In genomic region chr15:100905006-100905405, GRCm38 (mm10) we compare ENCODE assay signal across 21 mouse cellular contexts. TPM values are rescaled to one million over a fixed set of nuclear protein-coding genes. Genes with fewer than 3 reads are reported as not detected.
DNase-seq lines count a peak whose midpoint lies in the region; ATAC-seq and TF ChIP-seq lines count a peak whose summit lies in the region.
"Had no signal": no experiment of that assay in that cellular context is flagged by ENCODE, and none has a peak within 500 bp of the region (broad histone marks: within the 10 kb centered on the region; RNA-seq: fewer than 3 reads in every experiment).

No protein-coding gene starts in this region.

- H3K4me3 ChIP-seq in kidney, embryonic 16.5 days (ENCODE audit: low read length) = no peak overlapping the region
- H3K4me3 ChIP-seq in CH12.LX (replicated peaks in 1 of 3; ENCODE audit: low read depth in 2 of 3, low read length in 2 of 3, poor library complexity in 1 of 3) = no peak overlapping the region
- no peak overlapping the region for H3K4me3 ChIP-seq in midbrain, embryonic 10.5 days
- H3K4me3 ChIP-seq: embryonic facial prominence, embryonic 15.5 days; forebrain, embryonic 13.5 days; limb, embryonic 13.5 days; neural tube, embryonic 15.5 days had no signal

- TF ChIP-seq CTCF in CH12.LX (conservative IDR thresholded peaks at IDR 0.05 in 1 of 2, IDR thresholded peaks at IDR 0.05 in 1 of 2; ENCODE audit: low read depth in 2 of 2, low read length in 2 of 2) = no peak

- intact Hi-C loops in left cerebral cortex, postnatal 25 days (cut with DNase I) = no loop called here

- H3K9ac ChIP-seq in kidney, embryonic 16.5 days (replicated peaks; ENCODE audit: low read length) = no peak overlapping the region
- H3K9ac ChIP-seq in CH12.LX (ENCODE audit: insufficient read depth, low read depth) = no peak overlapping the region
- H3K9ac ChIP-seq: embryonic facial prominence, embryonic 15.5 days; forebrain, embryonic 13.5 days; limb, embryonic 13.5 days; neural tube, embryonic 15.5 days had no signal

- TF ChIP-seq EP300 in CH12.LX (IDR thresholded peaks at IDR 0.05; ENCODE audit: low read length) = no peak

- no peaks in the 10 kb centered on the region for H3K9me3 ChIP-seq in kidney, embryonic 16.5 days (ENCODE audit: low read length)
- H3K9me3 ChIP-seq in CH12.LX (replicated peaks; ENCODE audit: low read length) = no peaks in the 10 kb centered on the region
- 0 out of 2 replicates have a peak, but pooled peaks cover 6% of the 10 kb centered on the region for H3K9me3 ChIP-seq in midbrain, embryonic 10.5 days (replicated peaks)
- H3K9me3 ChIP-seq: embryonic facial prominence, embryonic 15.5 days; limb, embryonic 13.5 days; neural tube, embryonic 15.5 days had no signal

- peaks cover 3% of the 10 kb centered on the region for H3K4me1 ChIP-seq in kidney, embryonic 16.5 days (ENCODE audit: insufficient read depth, low read length)
- peaks cover 0 to 9% of the 10 kb centered on the region in 2 experiments; a peak in 2 of 4 replicates for H3K4me1 ChIP-seq in CH12.LX (ENCODE audit: control insufficient read depth in 1 of 2, insufficient read depth in 2 of 2)
- H3K4me1 ChIP-seq in midbrain, embryonic 10.5 days = peaks cover 35% of the 10 kb centered on the region
- H3K4me1 ChIP-seq: embryonic facial prominence, embryonic 15.5 days; limb, embryonic 13.5 days had no signal

- no peaks in the 10 kb centered on the region for H3K36me3 ChIP-seq in kidney, embryonic 16.5 days (ENCODE audit: insufficient read depth, low read length)
- no peaks in the 10 kb centered on the region for H3K36me3 ChIP-seq in CH12.LX (replicated peaks in 1 of 2; ENCODE audit: control insufficient read depth in 1 of 2, insufficient read depth in 1 of 2, low read length in 1 of 2)
- peaks cover 14% of the 10 kb centered on the region for H3K36me3 ChIP-seq in midbrain, embryonic 10.5 days
- H3K36me3 ChIP-seq: embryonic facial prominence, embryonic 15.5 days; limb, embryonic 13.5 days had no signal

- H3K27me3 ChIP-seq in kidney, embryonic 16.5 days (ENCODE audit: insufficient read depth, low read length) = no peaks in the 10 kb centered on the region
- H3K27me3 ChIP-seq in CH12.LX (replicated peaks) = peaks cover 24% of the 10 kb centered on the region
- no peaks in the 10 kb centered on the region for H3K27me3 ChIP-seq in midbrain, embryonic 10.5 days (ENCODE audit: low read depth, poor library complexity, severe bottlenecking)
- H3K27me3 ChIP-seq: embryonic facial prominence, embryonic 15.5 days; forebrain, embryonic 13.5 days; limb, embryonic 13.5 days; neural tube, embryonic 15.5 days; Patski had no signal

- ATAC-seq in kidney, embryonic 16.5 days (ENCODE audit: low FRiP score, low TSS enrichment) = no peak
- ATAC-seq: forebrain, embryonic 13.5 days; hindbrain, postnatal 0 days; midbrain, embryonic 16.5 days; Patski had no signal

- 17% methylated on average over 2 of the region's 2 CpGs for WGBS in kidney, embryonic 16.5 days
- WGBS in midbrain, embryonic 10.5 days = 52% methylated on average over 2 of the region's 2 CpGs

- no peak for TF ChIP-seq RAD21 in CH12.LX (IDR thresholded peaks at IDR 0.05; ENCODE audit: low read depth, low read length)

- no peak overlapping the region for H3K27ac ChIP-seq in kidney, embryonic 16.5 days (ENCODE audit: low read length)
- no peak overlapping the region for H3K27ac ChIP-seq in CH12.LX (ENCODE audit: insufficient read depth, low read depth)
- H3K27ac ChIP-seq in midbrain, embryonic 10.5 days (replicated peaks) = no peak overlapping the region
- H3K27ac ChIP-seq: embryonic facial prominence, embryonic 15.5 days; forebrain, embryonic 13.5 days; hindbrain, postnatal 0 days; limb, embryonic 13.5 days; neural tube, embryonic 15.5 days; stomach, postnatal 0 days had no signal

- no peaks in the 10 kb centered on the region for H3K79me2 ChIP-seq in CH12.LX (replicated peaks; ENCODE audit: control insufficient read depth, extremely low read depth, insufficient read depth, poor library complexity, severe bottlenecking)

- no peak overlapping the region for H3K4me2 ChIP-seq in kidney, embryonic 16.5 days (replicated peaks; ENCODE audit: low read depth, low read length)
- H3K4me2 ChIP-seq in CH12.LX (ENCODE audit: insufficient read depth, low read depth, poor library complexity, severe bottlenecking) = no peak overlapping the region
- H3K4me2 ChIP-seq: embryonic facial prominence, embryonic 15.5 days; forebrain, embryonic 13.5 days; limb, embryonic 13.5 days; neural tube, embryonic 15.5 days had no signal

- DNase-seq in kidney, adult 9 months = peak; percentile 2
- peak; percentile 24 for DNase-seq in CH12.LX (ENCODE audit: extremely low read depth)
- peak; percentile 91 for DNase-seq in naive thymus-derived CD4-positive, alpha-beta T cell, adult 2 months (ENCODE audit: low read depth)
- peak; percentile 61 to 63 for DNase-seq in thymus, postnatal 10 days (ENCODE audit: low spot score in 2 of 2)
- DNase-seq in left cerebral cortex, postnatal 25 days (ENCODE audit: low spot score in 2 of 2) = no peak
- no peak for DNase-seq in ovary, postnatal 10 days (ENCODE audit: low spot score)
- DNase-seq in midbrain, embryonic 10.5 days (ENCODE audit: low spot score) = no peak
- DNase-seq: adrenal gland, adult 8-10 months; cerebellum, postnatal 25 days; gastrocnemius, postnatal 25 days; kidney, postnatal 36 days; layer of hippocampus, postnatal 36 days had no signal

- dilution Hi-C loops in CH12.LX (cut with MboI; ENCODE audit: extremely low pct_ligation_motif_present, extremely low pct_unique_long_range_greater_than_20kb, low sequenced_read_pairs) = no loop called here

- in situ Hi-C loops in CH12.LX (cut with MboI; ENCODE audit: low pct_ligation_motif_present, low pct_unique_long_range_greater_than_20kb, low sequenced_read_pairs) = no loop called here

- TF ChIP-seq POLR2A in CH12.LX (IDR thresholded peaks at IDR 0.05; ENCODE audit: low read depth, low read length) = no peak

TF ChIP-seq in CH12.LX, 34 proteins besides CTCF, POLR2A, EP300 and RAD21:
- no peak for TF ChIP-seq MXI1 (IDR thresholded peaks at IDR 0.05; ENCODE audit: low read depth, low read length)
- TF ChIP-seq TCF12 (IDR thresholded peaks at IDR 0.05; ENCODE audit: low read depth, low read length) = no peak
- no peak for TF ChIP-seq E2F4 (IDR thresholded peaks at IDR 0.05; ENCODE audit: insufficient replicate concordance, low read depth, low read length)
- no peak for TF ChIP-seq JUN (IDR thresholded peaks at IDR 0.05; ENCODE audit: insufficient read depth, low read depth, low read length)
- TF ChIP-seq ZNF384 (IDR thresholded peaks at IDR 0.05; ENCODE audit: low read depth, low read length) = peak; percentile 76
- no peak for TF ChIP-seq ZC3H11A (IDR thresholded peaks at IDR 0.05; ENCODE audit: low read depth, low read length)
- no peak for TF ChIP-seq USF1 (IDR thresholded peaks at IDR 0.05; ENCODE audit: low read depth, low read length)
- no peak for TF ChIP-seq MAFK (IDR thresholded peaks at IDR 0.05; ENCODE audit: insufficient replicate concordance, low read length)
- no peak for TF ChIP-seq GABPA (IDR thresholded peaks at IDR 0.05; ENCODE audit: insufficient replicate concordance, low read depth, low read length)

RNA-seq across cellular contexts. Expression of gene Scn8a, which starts 35.3 kb away (rescaled TPM):
- polyA plus RNA-seq in kidney, embryonic 16.5 days (2015; fragmentation: Nextera tagmentation; extraction: Ambion mirVana) = 8.1 and 8.2 TPM in 2 replicates
- total RNA-seq in CH12.LX (2012; rRNA removed) (0.04 and 0.13 TPM in 2 replicates), CH12.LX (2014; rRNA removed) (0.09 and 0.15 TPM in 2 replicates)
- 0.39 and 0.44 TPM in 2 replicates for polyA plus RNA-seq in CH12.LX (2012; ENCODE audit: insufficient read length, low read depth)
- 100 to 1,000 TPM; 212 to 242 TPM for total RNA-seq in left cerebral cortex, postnatal 25 days (2021)
- polyA plus RNA-seq in midbrain, embryonic 10.5 days (2016; fragmentation: Nextera tagmentation; extraction: Ambion mirVana) = 10.6 and 12.3 TPM in 2 replicates

Comparison
In these comparisons a context has a peak if more than half of its experiments do, and no peak if none do; other contexts are left out.
1. DNase-seq: peak in kidney, adult 9 months (single experiment), CH12.LX (single experiment), naive thymus-derived CD4-positive, alpha-beta T cell, adult 2 months (single experiment) and thymus, postnatal 10 days (2 of 2); none in left cerebral cortex, postnatal 25 days (0 of 2), ovary, postnatal 10 days (single experiment) and midbrain, embryonic 10.5 days (single experiment).